ENCODE assay signal across 29 mouse cellular contexts in the genomic region with DNA sequence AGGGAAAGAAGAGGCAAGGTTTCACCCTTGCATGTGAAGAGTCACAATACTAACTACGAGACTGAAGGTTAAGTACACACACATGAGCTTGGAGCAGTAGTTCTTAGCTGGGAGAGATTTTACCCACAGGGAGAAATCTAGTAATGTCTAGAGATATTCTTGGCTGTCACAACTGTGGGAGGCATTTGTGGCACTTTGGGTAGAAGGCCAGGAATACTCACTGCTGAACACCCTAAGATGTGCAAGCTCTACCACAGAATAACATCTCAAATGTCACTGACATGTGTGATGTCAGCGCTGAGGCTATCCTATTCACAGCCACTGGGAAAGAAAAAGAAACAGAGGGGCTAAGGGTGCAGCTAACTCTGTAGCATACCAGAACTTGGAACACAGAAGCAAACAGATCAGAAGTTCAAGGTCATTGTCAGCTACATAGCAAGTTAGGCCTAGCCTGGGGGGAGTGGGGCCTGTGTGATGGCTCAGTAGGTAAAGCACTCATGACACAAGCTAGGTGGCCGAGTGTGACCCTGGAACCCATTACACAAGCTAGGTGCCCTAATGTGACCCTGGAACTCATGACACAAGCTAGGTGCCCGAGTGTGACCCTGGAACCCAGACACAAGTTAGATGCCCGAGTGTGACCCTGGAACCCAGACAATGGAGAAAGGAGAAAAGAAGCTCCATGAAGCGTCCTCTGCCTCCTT. TPM values are rescaled to one million over a fixed set of nuclear protein-coding genes. Genes with fewer than 3 reads are reported as not detected.
DNase-seq lines count a peak whose midpoint lies in the region; ATAC-seq and TF ChIP-seq lines count a peak whose summit lies in the region.
"Had no signal": no experiment of that assay in that cellular context is flagged by ENCODE, and none has a peak within 500 bp of the region (broad histone marks: within the 10 kb centered on the region; RNA-seq: fewer than 3 reads in every experiment).

No protein-coding gene starts in this region.

- H3K4me2 ChIP-seq in lung, postnatal 0 days (replicated peaks; ENCODE audit: low read depth, low read length) = no peak overlapping the region
- H3K4me2 ChIP-seq in liver, embryonic 15.5 days = no peak overlapping the region
- H3K4me2 ChIP-seq: embryonic facial prominence, embryonic 13.5 days; forebrain, embryonic 12.5 days; heart, embryonic 11.5 days; hindbrain, embryonic 12.5 days; lung, embryonic 14.5 days; midbrain, embryonic 13.5 days; stomach, embryonic 15.5 days had no signal

- no peaks in the 10 kb centered on the region for H3K27me3 ChIP-seq in kidney, adult 2 months (replicated peaks; ENCODE audit: control insufficient read depth, insufficient read depth, low read length)
- no peaks in the 10 kb centered on the region for H3K27me3 ChIP-seq in lung, postnatal 0 days (replicated peaks; ENCODE audit: insufficient read depth, low read length)
- no peaks in the 10 kb centered on the region for H3K27me3 ChIP-seq in liver, embryonic 15.5 days
- H3K27me3 ChIP-seq: embryonic facial prominence, embryonic 13.5 days; forebrain, embryonic 12.5 days; hindbrain, embryonic 12.5 days; megakaryocyte, embryonic 14.5 days; midbrain, embryonic 13.5 days; stomach, embryonic 15.5 days had no signal

- H3K4me3 ChIP-seq in kidney, adult 2 months (ENCODE audit: insufficient read depth, low read depth, low read length) = no peak overlapping the region
- no peak overlapping the region for H3K4me3 ChIP-seq in lung, postnatal 0 days (ENCODE audit: low read depth, low read length)
- H3K4me3 ChIP-seq in liver, embryonic 15.5 days (replicated peaks) = no peak overlapping the region
- H3K4me3 ChIP-seq: embryonic facial prominence, embryonic 13.5 days; erythroblast, embryonic 14.5 days; forebrain, embryonic 12.5 days; hindbrain, embryonic 12.5 days; layer of hippocampus, adult 2 months; megakaryocyte, embryonic 14.5 days; midbrain, embryonic 13.5 days; stomach, embryonic 15.5 days had no signal

- no peak for ATAC-seq in lung, postnatal 0 days
- ATAC-seq in liver, embryonic 15.5 days (ENCODE audit: insufficient read depth) = peak; percentile 79
- ATAC-seq in cerebellum, adult (ENCODE audit: insufficient number of reproducible peaks, low FRiP score, low TSS enrichment) = no peak
- no peak for ATAC-seq in monocyte, adult 5-6 weeks (replicated peaks; ENCODE audit: insufficient number of reproducible peaks, low FRiP score, low TSS enrichment, poor library complexity, severe bottlenecking)
- ATAC-seq: midbrain, embryonic 13.5 days had no signal

- no peak overlapping the region for H3K27ac ChIP-seq in kidney, adult 2 months (ENCODE audit: insufficient read depth, low read depth, low read length)
- H3K27ac ChIP-seq in lung, postnatal 0 days (ENCODE audit: low read length) = peak overlapping the region; percentile 14; the same call in 1 of the 2 replicates
- 0 out of 2 replicates have a peak overlapping the region, but pooled peaks have one; percentile 4 for H3K27ac ChIP-seq in liver, embryonic 15.5 days (replicated peaks)
- H3K27ac ChIP-seq: embryonic facial prominence, embryonic 13.5 days; forebrain, embryonic 12.5 days; hindbrain, embryonic 12.5 days; layer of hippocampus, adult 2 months; midbrain, embryonic 13.5 days; stomach, embryonic 15.5 days had no signal

- H3K9me3 ChIP-seq in lung, postnatal 0 days (ENCODE audit: low read length) = no peaks in the 10 kb centered on the region
- no peaks in the 10 kb centered on the region for H3K9me3 ChIP-seq in liver, embryonic 15.5 days (replicated peaks)
- H3K9me3 ChIP-seq: embryonic facial prominence, embryonic 13.5 days; forebrain, embryonic 12.5 days; hindbrain, embryonic 12.5 days; megakaryocyte, embryonic 14.5 days; midbrain, embryonic 13.5 days; stomach, embryonic 15.5 days had no signal

- H3K36me3 ChIP-seq in kidney, adult 2 months (ENCODE audit: control insufficient read depth, insufficient read depth, low read length) = peaks cover 4% of the 10 kb centered on the region
- H3K36me3 ChIP-seq in lung, postnatal 0 days (ENCODE audit: insufficient read depth, low read length) = no peaks in the 10 kb centered on the region
- no peaks in the 10 kb centered on the region; the same call in 1 of the 2 replicates for H3K36me3 ChIP-seq in liver, embryonic 15.5 days (replicated peaks)
- H3K36me3 ChIP-seq: forebrain, embryonic 12.5 days; hindbrain, embryonic 12.5 days; midbrain, embryonic 13.5 days; stomach, embryonic 15.5 days had no signal

- no peaks in the 10 kb centered on the region for H3K4me1 ChIP-seq in kidney, adult 2 months (ENCODE audit: control insufficient read depth, insufficient read depth, low read length)
- no peaks in the 10 kb centered on the region; the same call in 1 of the 2 replicates for H3K4me1 ChIP-seq in lung, postnatal 0 days (ENCODE audit: insufficient read depth, low read depth, low read length)
- H3K4me1 ChIP-seq in liver, embryonic 15.5 days (replicated peaks) = peaks cover 8% of the 10 kb centered on the region
- H3K4me1 ChIP-seq: stomach, embryonic 15.5 days had no signal

- H3K9ac ChIP-seq in lung, postnatal 0 days (replicated peaks; ENCODE audit: low read depth) = no peak overlapping the region
- H3K9ac ChIP-seq in liver, embryonic 15.5 days = no peak overlapping the region
- H3K9ac ChIP-seq: embryonic facial prominence, embryonic 13.5 days; forebrain, embryonic 12.5 days; hindbrain, embryonic 12.5 days; lung, embryonic 14.5 days; midbrain, embryonic 13.5 days; stomach, embryonic 15.5 days had no signal

- TF ChIP-seq CTCF in kidney, adult 2 months (conservative IDR thresholded peaks at IDR 0.05; ENCODE audit: insufficient read depth, insufficient read length, low read depth, low read length) = no peak
- no peak for TF ChIP-seq CTCF in lung, postnatal 0 days (IDR thresholded peaks at IDR 0.05)

- TF ChIP-seq EP300 in lung, postnatal 0 days (IDR thresholded peaks at IDR 0.05) = no peak

- no peak for TF ChIP-seq POLR2A in kidney, adult 2 months (IDR thresholded peaks at IDR 0.05; ENCODE audit: low read depth, low read length)

- peak; percentile 47 for DNase-seq in kidney, adult 2 months
- no peak for DNase-seq in kidney, postnatal 4 days
- no peak for DNase-seq in lung, postnatal 0 days (ENCODE audit: low spot score)
- no peak for DNase-seq in lung, adult 18-20 months
- DNase-seq: adrenal gland, adult 2 months; cerebellum, adult 8-10 months; cerebellum, postnatal 36 days; embryo, embryonic 11 days; heart, postnatal 14 days; layer of hippocampus, postnatal 36 days; lung, embryonic 14.5 days; lung, postnatal 36 days; right cerebral cortex, adult 18-20 months; right cerebral cortex, postnatal 4 days; thymus, adult 2 months had no signal

- WGBS in kidney, adult 2 months = 67% methylated on average over 6 of the region's 6 CpGs
- WGBS in lung, postnatal 0 days = 70% methylated on average over 6 of the region's 6 CpGs
- 53% methylated on average over 6 of the region's 6 CpGs for WGBS in liver, embryonic 15.5 days (ENCODE audit: insufficient replicate concordance)

RNA-seq across cellular contexts. Expression of a gene that starts 13.1 kb away (rescaled TPM):
- polyA plus RNA-seq in kidney, adult 2 months (2012; rRNA removed) = 29.8 and 30.4 TPM in 2 replicates
- polyA plus RNA-seq in lung, postnatal 0 days (2015; fragmentation: Nextera tagmentation; extraction: Ambion mirVana) = 2.8 and 3.3 TPM in 2 replicates
- polyA plus RNA-seq in liver, embryonic 15.5 days (2015; fragmentation: Nextera tagmentation; extraction: Ambion mirVana) = 0.09 and 0.17 TPM in 2 replicates
- total RNA-seq in monocyte, adult 5-6 weeks (2017) = 1.8 TPM in 1 of 3 replicates, not detected in the others
- total RNA-seq: granulocyte monocyte progenitor cell, adult 5-6 weeks; MEL had no signal
